Comparison of ENCODE assay signal across 32 mouse cellular contexts in genomic region chr1:182749080-182749479, GRCm38 (mm10). TPM values are rescaled to one million over a fixed set of nuclear protein-coding genes. Genes with fewer than 3 reads are reported as not detected.
A peak's percentile ranks its signal among the peaks of the same experiment; 100 is the strongest.
DNase-seq lines count a peak whose midpoint lies in the region; ATAC-seq and TF ChIP-seq lines count a peak whose summit lies in the region.
"Had no signal": no experiment of that assay in that cellular context is flagged by ENCODE, and none has a peak within 500 bp of the region (broad histone marks: within the 10 kb centered on the region; RNA-seq: fewer than 3 reads in every experiment).

Gene Ccdc185 (minus strand): TSS chr1:182749180.

- H3K4me1 ChIP-seq in heart, embryonic 12.5 days (replicated peaks) = no peaks in the 10 kb centered on the region
- H3K4me1 ChIP-seq in E14TG2a.4 (replicated peaks; ENCODE audit: low read depth, low read length) (peaks cover 26% of the 10 kb centered on the region), ES-Bruce4 (ENCODE audit: control insufficient read depth, insufficient read depth, low read length) (no peaks in the 10 kb centered on the region)
- H3K4me1 ChIP-seq: forebrain, embryonic 10.5 days; heart, embryonic 15.5 days; hindbrain, embryonic 10.5 days; hindbrain, embryonic 13.5 days; intestine, embryonic 15.5 days had no signal

- peak; percentile 75 for DNase-seq in heart, adult 11 months
- no peak for DNase-seq in layer of hippocampus, adult 9-11 months
- no peak for DNase-seq in left cerebral cortex, adult 18-20 months (ENCODE audit: low spot score in 2 of 2)
- DNase-seq: adrenal gland, adult 8-10 months; adrenal gland, postnatal 25 days; cerebellum, adult 9-11 months; gastrocnemius, postnatal 10 days; gastrocnemius, postnatal 36 days; heart, postnatal 10 days; heart, postnatal 36 days had no signal

- TF ChIP-seq POLR2A in ES-Bruce4 (IDR thresholded peaks at IDR 0.05; ENCODE audit: insufficient read depth, low read length) = no peak

- WGBS in heart, embryonic 12.5 days = 85% methylated on average over 9 of the region's 9 CpGs

- ATAC-seq in heart, embryonic 12.5 days (ENCODE audit: insufficient number of reproducible peaks, low FRiP score) = no peak
- ATAC-seq: activated CD4-positive, CD25-positive, alpha-beta regulatory T cell, adult 4 months; CD4-positive, CD25-positive, alpha-beta regulatory T cell, adult 4 months; forebrain, embryonic 13.5 days; forebrain, embryonic 16.5 days; hindbrain, embryonic 16.5 days; intestine, embryonic 15.5 days had no signal

- no peak for TF ChIP-seq EP300 in ES-Bruce4 (IDR thresholded peaks at IDR 0.05; ENCODE audit: insufficient read depth, low read depth, low read length)

- no peaks in the 10 kb centered on the region for H3K9me3 ChIP-seq in heart, embryonic 12.5 days (replicated peaks)
- H3K9me3 ChIP-seq in E14TG2a.4 (ENCODE audit: low read length) = no peaks in the 10 kb centered on the region
- no peaks in the 10 kb centered on the region for H3K9me3 ChIP-seq in ES-Bruce4 (replicated peaks; ENCODE audit: control insufficient read depth, insufficient read depth, low read length, poor library complexity, severe bottlenecking)
- H3K9me3 ChIP-seq: forebrain, embryonic 10.5 days; forebrain, embryonic 13.5 days; heart, embryonic 15.5 days; hindbrain, embryonic 10.5 days; hindbrain, embryonic 13.5 days; intestine, embryonic 15.5 days had no signal

- TF ChIP-seq CTCF in E14TG2a.4 (conservative IDR thresholded peaks at IDR 0.05; ENCODE audit: low read length) (no peak), ES-Bruce4 (IDR thresholded peaks at IDR 0.05; ENCODE audit: low read depth, low read length) (no peak)

- H3K9ac ChIP-seq in heart, embryonic 12.5 days = no peak within 1 kb of the TSS
- no peak within 1 kb of the TSS for H3K9ac ChIP-seq in ES-Bruce4 (ENCODE audit: low read depth, poor library complexity, severe bottlenecking)
- H3K9ac ChIP-seq: forebrain, embryonic 13.5 days; heart, embryonic 15.5 days; hindbrain, embryonic 13.5 days; intestine, embryonic 15.5 days had no signal

- no peaks in the 10 kb centered on the region for H3K36me3 ChIP-seq in heart, embryonic 12.5 days
- H3K36me3 ChIP-seq in E14TG2a.4 (ENCODE audit: insufficient read depth, low read length) = no peaks in the 10 kb centered on the region
- no peaks in the 10 kb centered on the region for H3K36me3 ChIP-seq in ES-Bruce4 (ENCODE audit: control insufficient read depth, insufficient read depth, low read length, poor library complexity, severe bottlenecking)
- H3K36me3 ChIP-seq: forebrain, embryonic 10.5 days; heart, embryonic 15.5 days; hindbrain, embryonic 10.5 days; hindbrain, embryonic 13.5 days; intestine, embryonic 15.5 days had no signal

- no peak within 1 kb of the TSS for H3K27ac ChIP-seq in heart, embryonic 12.5 days (ENCODE audit: poor library complexity, severe bottlenecking)
- no peak within 1 kb of the TSS for H3K27ac ChIP-seq in ES-Bruce4 (ENCODE audit: insufficient read depth, low read length)
- H3K27ac ChIP-seq: forebrain, embryonic 10.5 days; forebrain, embryonic 13.5 days; heart, embryonic 15.5 days; hindbrain, embryonic 10.5 days; hindbrain, embryonic 13.5 days; intestine, embryonic 15.5 days had no signal

- H3K27me3 ChIP-seq in heart, embryonic 12.5 days (replicated peaks) = peaks cover 22% of the 10 kb centered on the region
- H3K27me3 ChIP-seq in E14TG2a.4 (ENCODE audit: insufficient read depth, low read length) (peaks cover 54% of the 10 kb centered on the region), ES-Bruce4 (ENCODE audit: control insufficient read depth, insufficient read depth, low read length, poor library complexity, severe bottlenecking) (no peaks in the 10 kb centered on the region)
- H3K27me3 ChIP-seq: forebrain, embryonic 13.5 days; hindbrain, embryonic 13.5 days; intestine, embryonic 15.5 days had no signal

- no peak within 1 kb of the TSS for H3K4me3 ChIP-seq in heart, embryonic 12.5 days
- peak within 1 kb of the TSS; percentile 69 for H3K4me3 ChIP-seq in E14TG2a.4 (replicated peaks; ENCODE audit: low read length)
- H3K4me3 ChIP-seq in ES-Bruce4 (ENCODE audit: low read depth, low read length) = peak within 1 kb of the TSS; percentile 41
- H3K4me3 ChIP-seq: forebrain, embryonic 10.5 days; forebrain, embryonic 13.5 days; heart, embryonic 15.5 days; hindbrain, embryonic 10.5 days; hindbrain, embryonic 13.5 days; intestine, embryonic 15.5 days had no signal

- no peak within 1 kb of the TSS for H3K4me2 ChIP-seq in heart, embryonic 12.5 days
- H3K4me2 ChIP-seq: forebrain, embryonic 13.5 days; heart, embryonic 11.5 days; heart, embryonic 15.5 days; hindbrain, embryonic 13.5 days; intestine, embryonic 15.5 days had no signal

RNA-seq across cellular contexts. Expression of gene Ccdc185, which starts in this region (rescaled TPM):
- not detected in 2 replicates for polyA plus RNA-seq in heart, embryonic 12.5 days (2016; fragmentation: Nextera tagmentation; extraction: Ambion mirVana)
- not detected in 2 replicates for polyA plus RNA-seq in ES-Bruce4 (2011; ENCODE audit: insufficient read depth, insufficient read length, low read depth, missing spikeins)
- under 1 TPM; 0.16 to 0.26 TPM for total RNA-seq in left cerebral cortex, adult 18-20 months (2021)
- total RNA-seq: adrenal gland, adult 8-10 months; adrenal gland, postnatal 25 days; gastrocnemius, adult 18-20 months; gastrocnemius, postnatal 10 days; gastrocnemius, postnatal 36 days; granulocyte monocyte progenitor cell, adult 5-6 weeks; heart, adult 8-10 months; heart, postnatal 10 days; heart, postnatal 36 days had no signal
- polyA plus RNA-seq: activated CD4-positive, CD25-positive, alpha-beta regulatory T cell, adult 4 months; brain, embryonic 14.5 days; C2C12; CD4-positive, CD25-positive, alpha-beta regulatory T cell, adult 4 months; cerebellum, adult 2 months; embryonic facial prominence, embryonic 11.5 days; embryonic facial prominence, embryonic 14.5 days; forebrain, embryonic 10.5 days; forebrain, embryonic 13.5 days; forebrain, embryonic 16.5 days; heart, embryonic 11.5 days; heart, embryonic 15.5 days; hindbrain, embryonic 10.5 days; hindbrain, embryonic 13.5 days; hindbrain, embryonic 16.5 days; intestine, embryonic 15.5 days had no signal
